Comparison of ENCODE assay signal across 9 mouse cellular contexts in genomic region chr14:25555291-25555781, GRCm38 (mm10).
A peak's percentile ranks its signal among the peaks of the same experiment; 100 is the strongest.
DNase-seq lines count a peak whose midpoint lies in the region; ATAC-seq lines count a peak whose summit lies in the region.
"Had no signal": no experiment of that assay in that cellular context is flagged by ENCODE, and none has a peak within 500 bp of the region (broad histone marks: within the 10 kb centered on the region; RNA-seq: fewer than 3 reads in every experiment).

No protein-coding gene starts in this region.

- H3K4me1 ChIP-seq in heart, embryonic 10.5 days: peaks cover 86% of the 10 kb centered on the region
- peaks cover 65% of the 10 kb centered on the region for H3K4me1 ChIP-seq in heart, embryonic 11.5 days (ENCODE audit: control insufficient read depth, insufficient read depth, low read length)
- peaks cover 54% of the 10 kb centered on the region for H3K4me1 ChIP-seq in forebrain, embryonic 16.5 days (replicated peaks; ENCODE audit: control insufficient read depth, insufficient read depth, low read length)
- peaks cover 86% of the 10 kb centered on the region for H3K4me1 ChIP-seq in midbrain, embryonic 10.5 days

- H3K27me3 ChIP-seq in heart, embryonic 10.5 days (ENCODE audit: insufficient read depth, poor library complexity, severe bottlenecking): no peaks in the 10 kb centered on the region
- H3K27me3 ChIP-seq in heart, embryonic 11.5 days (ENCODE audit: control insufficient read depth, insufficient read depth, low read length): no peaks in the 10 kb centered on the region
- no peaks in the 10 kb centered on the region for H3K27me3 ChIP-seq in forebrain, embryonic 16.5 days (replicated peaks; ENCODE audit: control insufficient read depth, insufficient read depth, low read length)
- H3K27me3 ChIP-seq in midbrain, embryonic 10.5 days (ENCODE audit: low read depth, poor library complexity, severe bottlenecking): no peaks in the 10 kb centered on the region
- H3K27me3 ChIP-seq: megakaryocyte, embryonic 14.5 days had no signal

- 32% methylated on average over 10 of the region's 10 CpGs for WGBS in heart, embryonic 10.5 days
- WGBS in heart, embryonic 11.5 days (ENCODE audit: insufficient replicate concordance): 36% methylated on average over 10 of the region's 10 CpGs
- WGBS in forebrain, embryonic 16.5 days: 12% methylated on average over 10 of the region's 10 CpGs
- 32% methylated on average over 10 of the region's 10 CpGs for WGBS in midbrain, embryonic 10.5 days

- H3K9me3 ChIP-seq in heart, embryonic 10.5 days: no peaks in the 10 kb centered on the region
- no peaks in the 10 kb centered on the region for H3K9me3 ChIP-seq in heart, embryonic 11.5 days (replicated peaks; ENCODE audit: control insufficient read depth, low read length)
- H3K9me3 ChIP-seq in forebrain, embryonic 16.5 days (ENCODE audit: control insufficient read depth, low read length): no peaks in the 10 kb centered on the region
- H3K9me3 ChIP-seq in midbrain, embryonic 10.5 days (replicated peaks): no peaks in the 10 kb centered on the region
- H3K9me3 ChIP-seq: megakaryocyte, embryonic 14.5 days had no signal

- no peak overlapping the region for H3K9ac ChIP-seq in heart, embryonic 11.5 days (ENCODE audit: low read depth, low read length)
- H3K9ac ChIP-seq in forebrain, embryonic 16.5 days (replicated peaks; ENCODE audit: low read depth, low read length): peak overlapping the region; percentile 33; the same call in 1 of the 2 replicates

- no peak overlapping the region; the same call in 1 of the 2 replicates for H3K4me3 ChIP-seq in heart, embryonic 10.5 days
- H3K4me3 ChIP-seq in heart, embryonic 11.5 days (ENCODE audit: low read depth, low read length): no peak overlapping the region
- H3K4me3 ChIP-seq in forebrain, embryonic 16.5 days (replicated peaks; ENCODE audit: low read length): no peak overlapping the region
- peak overlapping the region; percentile 11; the same call in 1 of the 2 replicates for H3K4me3 ChIP-seq in midbrain, embryonic 10.5 days
- H3K4me3 ChIP-seq: megakaryocyte, embryonic 14.5 days had no signal

- no peak for ATAC-seq in heart, embryonic 11.5 days (replicated peaks; ENCODE audit: insufficient number of reproducible peaks, low FRiP score, low TSS enrichment)
- ATAC-seq in forebrain, embryonic 16.5 days: peak; percentile 32

- peak overlapping the region; percentile 63; the same call in 1 of the 2 replicates for H3K27ac ChIP-seq in heart, embryonic 10.5 days
- H3K27ac ChIP-seq in heart, embryonic 11.5 days (ENCODE audit: low read depth, low read length): no peak overlapping the region
- peak overlapping the region; percentile 56 for H3K27ac ChIP-seq in forebrain, embryonic 16.5 days (ENCODE audit: low read length)
- H3K27ac ChIP-seq in midbrain, embryonic 10.5 days (replicated peaks): peak overlapping the region; percentile 80

- no peak for DNase-seq in heart, embryonic 10.5 days (ENCODE audit: low spot score)
- peak; percentile 74 to 80 for DNase-seq in cerebellum, adult 18-20 months
- DNase-seq in midbrain, embryonic 10.5 days (ENCODE audit: low spot score): peak; percentile 37
- DNase-seq in thymus, postnatal 4 days: no peak
- no peak for DNase-seq in Muller cell, postnatal 12 days (ENCODE audit: inconsistent ontology term)
- no peak for DNase-seq in gastrocnemius, postnatal 10 days

- H3K36me3 ChIP-seq in heart, embryonic 10.5 days: peaks cover 23% of the 10 kb centered on the region
- H3K36me3 ChIP-seq in heart, embryonic 11.5 days (ENCODE audit: control insufficient read depth, insufficient read depth, low read length): peaks cover 2% of the 10 kb centered on the region
- H3K36me3 ChIP-seq in forebrain, embryonic 16.5 days (ENCODE audit: control insufficient read depth, insufficient read depth): no peaks in the 10 kb centered on the region
- peaks cover 64% of the 10 kb centered on the region for H3K36me3 ChIP-seq in midbrain, embryonic 10.5 days

- H3K4me2 ChIP-seq in heart, embryonic 11.5 days: no peak overlapping the region
- peak overlapping the region; percentile 28 for H3K4me2 ChIP-seq in forebrain, embryonic 16.5 days (ENCODE audit: low read length)

Comparison
In these comparisons a context has a peak if more than half of its experiments do, and no peak if none do; other contexts are left out.
1. DNase-seq: peak in cerebellum, adult 18-20 months (2 of 2) and midbrain, embryonic 10.5 days (single experiment); none in heart, embryonic 10.5 days (single experiment), thymus, postnatal 4 days (single experiment), Muller cell, postnatal 12 days (single experiment) and gastrocnemius, postnatal 10 days (single experiment).